Mouse (Mus musculus) limb, embryonic 12.5 days (tissue): ENCODE results near the gene Mapk14. TPM values are rescaled to one million over a fixed set of nuclear protein-coding genes. Genes with fewer than 3 reads are reported as not detected.

ENCODE experiments used
- ATAC-seq: fragments of 200-750 bp; cut with Nextera tagmentation; 2 replicates; pipeline ENCODE4 v1.8.0; 2017; ENCODE audit warnings: low read depth, moderate TSS enrichment; ENCODE audit not compliant: insufficient number of reproducible peaks, insufficient read depth, low FRiP score, low TSS enrichment
- H3K27ac ChIP-seq: fragments of 300-500 bp; sonication (generic); 2 replicates; pipeline ENCODE4 v1.5.1; 2016; ENCODE audit warnings: mild to moderate bottlenecking, moderate library complexity
- H3K27me3 ChIP-seq: fragments of 300-500 bp; sonication (generic); 2 replicates; pipeline ENCODE4 v1.6.1; 2016; ENCODE audit warnings: mild to moderate bottlenecking, moderate library complexity
- H3K36me3 ChIP-seq: fragments of 300-500 bp; sonication (generic); 2 replicates; pipeline ENCODE4 v1.6.1; 2016; ENCODE audit warnings: mild to moderate bottlenecking, moderate library complexity
- H3K4me1 ChIP-seq: fragments of 300-500 bp; sonication (generic); replicated peaks from 2 replicates; pipeline ENCODE4 v1.6.1; 2016
- H3K4me2 ChIP-seq: fragments of 300-500 bp; sonication (generic); 2 replicates; pipeline ENCODE4 v1.6.1; 2016; ENCODE audit warnings: mild to moderate bottlenecking, moderate library complexity
- H3K4me3 ChIP-seq: fragments of 300-500 bp; sonication (generic); replicated peaks from 2 replicates; pipeline ENCODE4 v1.5.1; 2016; ENCODE audit warnings: mild to moderate bottlenecking
- H3K9ac ChIP-seq: fragments of 300-500 bp; sonication (generic); replicated peaks from 2 replicates; pipeline ENCODE4 v1.6.1; 2016; ENCODE audit warnings: mild to moderate bottlenecking, moderate library complexity
- H3K9me3 ChIP-seq: fragments of 300-500 bp; sonication (generic); 2 replicates; pipeline ENCODE4 v1.6.1; 2016; ENCODE audit warnings: mild to moderate bottlenecking, moderate library complexity
- WGBS: fragments of 180-500 bp; shearing (Covaris S2); methylation state at CpG from one replicate; pipeline ENCODE4 v1.1.7; 2016; 5-methylcytosine and 5-hydroxymethylcytosine counted together
- polyA plus RNA-seq: library from polyadenylated mRNA; unstranded; fragments of >200 nt; fragmentation: Nextera tagmentation; extraction: Ambion mirVana; gene quantifications from 2 replicates; pipeline ENCODE4 v1.2.1, GENCODE M21; 2016

The Mapk14 gene
- polyA plus RNA-seq, 1 experiment from 2014 or later, result 48.9 TPM

DNA sequence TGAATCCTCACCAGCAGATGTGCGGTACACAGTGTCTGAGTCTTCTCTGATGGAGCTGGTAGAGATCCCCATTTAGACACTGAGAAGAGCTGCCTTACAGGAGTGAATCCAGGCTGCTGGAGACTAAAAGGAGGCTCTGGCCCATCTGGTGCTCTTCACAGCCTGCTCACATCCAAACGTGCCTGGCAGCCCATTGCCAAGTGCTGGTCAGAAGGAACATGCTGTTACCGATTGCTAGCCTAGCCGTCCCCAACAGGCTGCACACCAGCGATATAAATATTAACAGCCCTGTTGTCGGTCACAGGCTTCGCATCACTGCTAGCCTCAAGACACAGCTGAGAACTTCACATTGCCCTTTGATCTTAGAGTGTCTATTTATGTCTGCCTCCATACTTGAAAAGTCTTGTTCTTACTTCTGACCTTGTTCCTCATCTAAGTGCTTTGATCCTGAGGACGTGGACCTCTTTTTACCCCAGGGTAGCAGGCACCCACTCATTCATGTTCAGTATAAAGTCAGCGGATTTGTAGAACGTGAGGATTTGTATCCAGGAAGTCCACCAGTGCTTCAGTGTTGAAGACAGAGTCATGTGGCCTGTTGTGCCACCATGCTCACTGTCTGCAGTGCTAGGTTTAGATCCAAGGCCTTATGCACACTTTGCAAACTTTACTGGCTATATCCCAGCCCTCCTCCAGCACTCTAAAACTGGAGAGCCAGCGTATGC, 52.2 kb downstream of the Mapk14 start:
- Histone ChIP-seq H3K36me3 (peaks cover 96% of the 10 kb centered on the region), H3K4me3 (no peak overlapping the region), H3K4me1 (no peaks in the 10 kb centered on the region), H3K27me3 (no peaks in the 10 kb centered on the region), H3K27ac (no peak overlapping the region), H3K4me2 (no peak overlapping the region), H3K9ac (no peak overlapping the region), H3K9me3 (no peaks in the 10 kb centered on the region)
- WGBS, result 94% methylated on average over 11 of the region's 11 CpGs
- ATAC-seq, result no peak

DNA sequence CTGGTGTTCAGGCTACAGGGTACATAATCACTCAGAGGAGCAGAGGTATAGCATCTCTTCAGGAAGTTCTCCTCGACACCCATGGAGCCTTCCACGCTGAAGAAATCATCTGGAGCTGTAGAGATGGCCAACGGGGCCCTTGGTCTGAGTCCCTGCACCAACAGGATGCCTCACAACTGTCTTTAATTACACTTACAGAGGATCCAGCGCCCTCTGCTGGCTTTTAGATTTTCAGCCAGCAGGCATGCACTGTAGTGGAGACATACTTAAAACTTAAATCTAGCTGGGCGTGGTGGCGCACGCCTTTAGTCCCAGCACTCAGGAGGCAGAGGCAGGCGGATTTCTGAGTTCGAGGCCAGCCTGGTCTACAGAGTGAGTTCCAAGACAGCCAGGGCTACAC, 52.8 kb downstream of the Mapk14 start:
- 91% methylated on average over 9 of the region's 9 CpGs for WGBS
- no peak for ATAC-seq
- no peaks in the 10 kb centered on the region for H3K9me3 ChIP-seq
- H3K4me2 ChIP-seq, result no peak overlapping the region
- no peaks in the 10 kb centered on the region for H3K4me1 ChIP-seq
- H3K36me3 ChIP-seq, result peaks cover 92% of the 10 kb centered on the region
- no peak overlapping the region for H3K9ac ChIP-seq
- H3K27ac ChIP-seq, result no peak overlapping the region
- no peak overlapping the region for H3K4me3 ChIP-seq
- no peaks in the 10 kb centered on the region for H3K27me3 ChIP-seq

DNA sequence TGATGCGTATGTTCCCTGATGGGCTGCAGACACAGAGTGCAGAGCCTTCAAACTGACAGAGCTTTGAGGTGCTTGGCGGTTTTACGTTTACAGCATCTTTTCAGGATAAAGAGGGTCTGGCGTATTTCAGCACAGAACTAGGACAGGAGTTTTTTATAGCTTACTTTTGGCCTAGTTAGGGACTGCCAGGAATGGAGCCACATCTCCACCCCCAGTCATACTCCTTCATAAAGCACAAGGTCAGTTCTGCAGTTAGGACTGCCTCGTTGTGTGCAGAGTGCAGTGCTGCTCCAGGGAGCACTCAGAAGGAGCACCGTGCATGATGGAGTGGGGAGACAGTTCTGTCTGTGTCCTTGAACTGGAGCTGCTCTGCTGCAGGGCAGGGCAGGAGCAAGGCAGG, 54.6 kb downstream of the Mapk14 start:
- Histone ChIP-seq H3K4me2 (no peak overlapping the region), H3K9me3 (no peaks in the 10 kb centered on the region), H3K36me3 (peaks cover 74% of the 10 kb centered on the region), H3K27me3 (no peaks in the 10 kb centered on the region), H3K4me1 (no peaks in the 10 kb centered on the region), H3K4me3 (no peak overlapping the region), H3K27ac (no peak overlapping the region), H3K9ac (no peak overlapping the region)
- ATAC-seq, result no peak
- 78% methylated on average over 6 of the region's 6 CpGs for WGBS

DNA sequence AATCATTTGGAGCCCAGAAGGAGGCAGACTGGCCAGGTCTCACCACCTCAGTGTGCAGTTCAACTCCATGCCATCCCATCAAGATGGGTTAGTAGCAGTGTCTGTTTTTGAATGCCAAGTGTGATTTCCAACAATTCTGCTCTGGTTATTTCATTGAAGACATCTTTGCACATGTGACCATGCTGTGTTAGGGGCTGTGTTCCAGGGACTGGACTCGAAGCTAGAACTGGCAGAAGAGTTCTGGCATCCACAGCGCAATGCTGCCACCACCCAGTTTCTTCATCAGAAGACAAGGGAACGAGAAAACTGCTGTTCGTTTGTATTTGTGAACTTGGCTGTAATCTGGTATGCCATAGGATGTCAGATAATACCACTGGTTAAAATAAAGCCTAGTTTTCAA, 56.9 kb downstream of the Mapk14 start:
- H3K27me3 ChIP-seq, result no peaks in the 10 kb centered on the region
- no peaks in the 10 kb centered on the region for H3K4me1 ChIP-seq
- 89% methylated on average over 4 of the region's 4 CpGs for whole genome bisulfite sequencing
- no peak overlapping the region for H3K4me2 ChIP-seq
- peaks cover 53% of the 10 kb centered on the region for H3K36me3 ChIP-seq
- no peak overlapping the region for H3K4me3 ChIP-seq
- no peak overlapping the region for H3K27ac ChIP-seq
- H3K9ac ChIP-seq, result no peak overlapping the region
- ATAC-seq, result no peak
- no peaks in the 10 kb centered on the region for H3K9me3 ChIP-seq

DNA sequence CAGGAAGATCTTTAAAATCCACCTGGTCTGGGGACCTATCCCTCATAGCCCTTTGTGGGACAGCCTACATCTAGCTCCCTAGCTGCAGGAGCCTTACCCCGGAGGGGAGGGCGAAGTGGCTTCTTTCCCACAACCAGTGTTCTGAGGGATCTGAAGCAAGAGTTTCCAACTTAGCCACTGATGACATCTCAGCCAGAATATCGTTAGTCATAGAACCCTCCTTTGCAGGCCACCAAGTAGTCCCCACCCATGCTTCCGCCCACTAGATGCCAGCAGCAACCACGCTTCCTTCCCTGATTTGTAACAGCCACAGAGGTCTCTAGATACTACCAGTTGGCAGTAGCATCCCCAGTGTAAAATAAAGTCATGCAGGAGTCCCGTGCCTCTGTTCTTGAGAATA, 59.5 kb downstream of the Mapk14 start:
- no peak overlapping the region for H3K4me2 ChIP-seq
- WGBS, result 80% methylated on average over 6 of the region's 6 CpGs
- H3K4me1 ChIP-seq, result no peaks in the 10 kb centered on the region
- H3K27me3 ChIP-seq, result no peaks in the 10 kb centered on the region
- no peak overlapping the region for H3K9ac ChIP-seq
- H3K36me3 ChIP-seq, result peaks cover 27% of the 10 kb centered on the region
- H3K27ac ChIP-seq, result no peak overlapping the region
- ATAC-seq, result no peak
- H3K4me3 ChIP-seq, result no peak overlapping the region
- H3K9me3 ChIP-seq, result no peaks in the 10 kb centered on the region

DNA sequence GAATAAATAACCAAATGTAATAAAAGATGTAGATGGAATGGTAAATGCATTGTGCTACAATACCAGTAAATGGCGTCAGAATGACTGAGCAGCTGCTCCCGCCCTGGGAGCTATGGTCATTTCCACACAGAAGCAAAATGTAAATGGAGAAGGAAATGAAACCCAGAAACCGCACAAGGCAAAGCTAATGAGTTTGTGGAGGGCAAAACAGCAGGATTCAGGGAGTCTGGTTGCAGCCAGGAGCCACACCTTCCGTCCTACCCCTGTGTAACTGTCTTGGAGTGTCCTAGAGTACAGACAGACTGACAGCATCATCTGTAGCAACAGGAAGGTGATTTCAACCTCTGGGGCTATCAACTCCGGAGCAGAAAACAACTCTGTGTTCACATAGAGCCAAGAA, 65.3 kb downstream of the Mapk14 start:
- no peak overlapping the region for H3K27ac ChIP-seq
- H3K9me3 ChIP-seq, result no peaks in the 10 kb centered on the region
- no peaks in the 10 kb centered on the region for H3K36me3 ChIP-seq
- H3K4me1 ChIP-seq, result no peaks in the 10 kb centered on the region
- no peaks in the 10 kb centered on the region for H3K27me3 ChIP-seq
- no peak overlapping the region for H3K4me3 ChIP-seq
- no peak for ATAC-seq
- 51% methylated on average over 5 of the region's 5 CpGs for WGBS
- no peak overlapping the region for H3K4me2 ChIP-seq
- no peak overlapping the region for H3K9ac ChIP-seq

DNA sequence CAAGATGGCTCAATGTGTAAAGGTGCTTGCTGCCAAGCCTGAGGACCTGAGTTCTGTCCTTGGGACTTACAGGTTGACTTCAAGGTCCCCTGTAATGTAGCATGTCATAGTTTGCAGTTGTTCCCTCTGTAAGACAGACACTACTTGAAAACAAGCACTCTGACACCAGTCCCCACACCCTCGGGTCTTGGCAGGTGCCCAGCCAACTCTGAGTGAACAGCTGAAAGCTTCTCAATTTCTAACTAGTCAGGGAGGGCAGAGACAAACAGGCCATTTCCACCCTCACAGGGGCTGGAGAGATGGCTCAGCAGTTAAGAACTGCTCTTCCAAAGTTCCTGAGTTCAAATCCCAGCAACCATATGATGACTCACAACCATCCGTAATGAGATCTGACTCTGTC, 66.3 kb downstream of the Mapk14 start:
- WGBS, result 75% methylated on average over 2 of the region's 2 CpGs
- H3K9me3 ChIP-seq, result no peaks in the 10 kb centered on the region
- H3K27me3 ChIP-seq, result no peaks in the 10 kb centered on the region
- H3K4me2 ChIP-seq, result no peak overlapping the region
- no peak overlapping the region for H3K27ac ChIP-seq
- H3K9ac ChIP-seq, result no peak overlapping the region
- H3K4me3 ChIP-seq, result no peak overlapping the region
- H3K36me3 ChIP-seq, result no peaks in the 10 kb centered on the region
- ATAC-seq, result no peak
- no peaks in the 10 kb centered on the region for H3K4me1 ChIP-seq

DNA sequence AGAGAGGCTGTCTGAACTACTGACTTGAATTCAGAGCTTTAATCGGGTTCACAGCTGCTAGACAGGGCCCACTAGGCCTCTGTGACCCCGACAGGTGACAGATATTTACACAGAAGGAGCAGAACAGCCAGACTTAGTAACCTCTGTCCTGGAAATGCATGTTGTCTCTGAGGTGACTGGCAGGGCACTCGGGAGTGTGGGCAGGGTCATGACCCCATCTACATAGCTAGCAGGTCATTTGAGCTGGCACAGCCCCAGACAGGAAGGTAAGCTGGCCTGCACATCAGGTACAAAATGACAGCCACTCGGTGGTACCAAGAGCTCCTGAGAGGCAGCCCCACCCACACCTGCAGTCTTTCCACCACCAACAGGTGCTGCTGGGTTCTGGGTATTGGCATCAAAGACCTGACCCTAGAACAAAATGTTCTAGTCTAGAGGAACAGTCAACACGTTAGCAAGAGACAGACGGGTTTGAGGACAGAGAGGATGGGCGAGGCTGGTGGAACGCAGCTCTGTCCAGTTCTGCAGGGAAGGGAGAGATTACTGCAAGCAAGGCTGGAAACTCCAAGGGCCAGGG, 69.7 kb downstream of the Mapk14 start:
- ATAC-seq, result no peak
- WGBS, result 61% methylated on average over 8 of the region's 8 CpGs
- no peaks in the 10 kb centered on the region for H3K9me3 ChIP-seq

DNA sequence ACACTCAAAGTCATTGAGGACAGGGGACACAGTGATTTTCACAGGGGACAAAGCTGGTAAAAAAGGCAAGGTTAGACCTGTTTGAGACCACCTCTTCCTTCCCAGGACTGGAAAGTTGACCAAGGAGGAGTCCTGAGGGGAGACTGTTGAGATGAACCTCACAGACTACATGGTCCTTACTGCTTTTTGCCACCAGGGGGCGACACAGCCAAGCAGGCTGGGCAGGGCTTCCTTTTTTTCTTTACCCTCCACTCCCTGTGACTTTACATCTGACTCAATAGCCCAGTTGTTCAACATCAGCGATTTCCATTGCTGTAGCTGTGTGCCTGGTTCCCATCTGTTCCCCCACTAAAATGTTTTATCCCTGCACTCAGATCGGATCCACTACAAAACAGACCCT, 70.7 kb downstream of the Mapk14 start:
- Histone ChIP-seq H3K36me3 (no peaks in the 10 kb centered on the region), H3K27me3 (peaks cover 8% of the 10 kb centered on the region; the same call in 1 of the 2 replicates), H3K9ac (no peak overlapping the region), H3K9me3 (no peaks in the 10 kb centered on the region), H3K4me1 (no peaks in the 10 kb centered on the region), H3K4me3 (no peak overlapping the region), H3K4me2 (no peak overlapping the region), H3K27ac (no peak overlapping the region)
- WGBS, result 17% methylated on average over 3 of the region's 3 CpGs
- no peak for ATAC-seq

More for the DNA sequence above, 69.7 kb downstream of the Mapk14 start:
- H3K27ac ChIP-seq, result no peak overlapping the region
- no peaks in the 10 kb centered on the region for H3K27me3 ChIP-seq
- no peak overlapping the region for H3K4me2 ChIP-seq
- H3K4me1 ChIP-seq, result no peaks in the 10 kb centered on the region
- no peak overlapping the region for H3K4me3 ChIP-seq
- H3K9ac ChIP-seq, result no peak overlapping the region
- H3K36me3 ChIP-seq, result no peaks in the 10 kb centered on the region

DNA sequence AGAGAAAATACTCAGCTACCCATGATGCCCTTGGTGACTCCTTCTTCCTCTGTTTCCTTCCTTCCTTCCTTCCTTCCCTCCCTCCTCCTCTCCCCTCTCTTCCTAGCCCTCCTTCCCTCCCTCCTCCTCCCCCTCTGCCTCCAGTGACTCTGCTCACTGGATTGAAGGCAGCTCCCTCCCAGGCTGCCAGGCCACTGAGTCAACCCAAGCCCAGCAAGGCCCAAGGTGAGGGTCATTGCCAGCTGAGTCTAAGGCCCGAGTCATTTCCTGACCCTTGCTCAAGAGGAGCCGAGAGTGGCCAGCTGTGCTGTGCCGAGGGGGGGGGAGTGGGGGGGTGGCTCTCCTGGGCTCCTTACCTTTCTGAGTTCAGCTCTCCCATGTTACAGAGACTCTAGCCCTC, 75.1 kb downstream of the Mapk14 start:
- Histone ChIP-seq H3K4me2 (no peak overlapping the region), H3K27ac (no peak overlapping the region), H3K9ac (no peak overlapping the region), H3K4me1 (peaks cover 19% of the 10 kb centered on the region), H3K9me3 (no peaks in the 10 kb centered on the region), H3K36me3 (no peaks in the 10 kb centered on the region), H3K4me3 (no peak overlapping the region), H3K27me3 (peaks cover 48% of the 10 kb centered on the region)
- 57% methylated on average over 3 of the region's 3 CpGs for WGBS
- ATAC-seq, result no peak

DNA sequence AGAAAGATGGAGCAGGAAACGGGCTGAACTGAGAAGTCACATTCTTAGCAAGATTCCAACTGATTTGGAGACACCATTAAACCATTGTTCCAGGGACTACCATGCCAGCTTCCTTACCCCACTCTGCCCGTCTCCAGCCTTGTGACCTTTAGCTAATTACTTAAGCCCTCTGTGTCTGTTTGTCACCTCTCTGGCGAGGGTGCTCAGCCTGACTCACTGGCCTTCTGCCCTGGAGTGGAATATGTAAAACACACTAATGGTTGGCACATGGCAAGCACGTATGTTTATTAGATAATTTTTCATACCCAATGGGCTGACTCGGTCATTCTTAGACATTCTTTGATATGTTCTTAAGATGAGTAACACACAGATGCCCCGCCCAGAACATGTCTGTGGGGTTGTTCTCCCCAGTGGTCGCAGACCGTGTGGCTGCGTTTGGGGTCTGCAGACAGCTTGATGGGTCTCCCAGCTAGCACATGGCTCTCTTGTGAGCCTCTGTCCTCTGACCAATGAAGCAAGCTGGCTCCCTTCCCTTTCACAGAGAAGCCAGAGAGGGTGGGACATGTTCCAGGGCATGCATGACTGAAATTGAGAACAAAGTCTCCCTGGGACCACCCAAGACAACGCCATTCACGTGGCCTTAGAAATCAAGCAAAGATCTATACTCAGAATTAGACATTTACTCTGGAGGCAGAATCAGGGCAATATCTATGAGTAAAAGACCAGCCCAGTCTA, 75.8 kb downstream of the Mapk14 start:
- WGBS, result 72% methylated on average over 11 of the region's 11 CpGs

More for the DNA sequence above, 75.8 kb downstream of the Mapk14 start:
- H3K4me3 ChIP-seq, result no peak overlapping the region
- ATAC-seq, result no peak
- H3K9ac ChIP-seq, result no peak overlapping the region
- H3K36me3 ChIP-seq, result no peaks in the 10 kb centered on the region
- peaks cover 56% of the 10 kb centered on the region for H3K27me3 ChIP-seq
- H3K27ac ChIP-seq, result no peak overlapping the region
- H3K4me2 ChIP-seq, result no peak overlapping the region
- H3K4me1 ChIP-seq, result peaks cover 19% of the 10 kb centered on the region
- H3K9me3 ChIP-seq, result no peaks in the 10 kb centered on the region
